Mouse (Mus musculus) testis, adult 2 months (tissue): Measurements from ENCODE around the gene Tmem219.

ENCODE experiments used
- CTCF ChIP-seq: fragments of 200-500 bp; IDR thresholded peaks from 2 replicates; pipeline ENCODE4 v1.5.1; 2012; ENCODE audit warnings: low read depth, mild to moderate bottlenecking, inconsistent platforms, low read length, moderate library complexity; ENCODE audit not compliant: control insufficient read depth, insufficient read depth, insufficient replicate concordance
- POLR2A ChIP-seq: fragments of 200-500 bp; IDR thresholded peaks from 2 replicates; pipeline ENCODE4 v1.6.1; 2012; ENCODE audit warnings: low read depth, mild to moderate bottlenecking, inconsistent platforms, low read length, moderate library complexity; ENCODE audit not compliant: control insufficient read depth

DNA sequence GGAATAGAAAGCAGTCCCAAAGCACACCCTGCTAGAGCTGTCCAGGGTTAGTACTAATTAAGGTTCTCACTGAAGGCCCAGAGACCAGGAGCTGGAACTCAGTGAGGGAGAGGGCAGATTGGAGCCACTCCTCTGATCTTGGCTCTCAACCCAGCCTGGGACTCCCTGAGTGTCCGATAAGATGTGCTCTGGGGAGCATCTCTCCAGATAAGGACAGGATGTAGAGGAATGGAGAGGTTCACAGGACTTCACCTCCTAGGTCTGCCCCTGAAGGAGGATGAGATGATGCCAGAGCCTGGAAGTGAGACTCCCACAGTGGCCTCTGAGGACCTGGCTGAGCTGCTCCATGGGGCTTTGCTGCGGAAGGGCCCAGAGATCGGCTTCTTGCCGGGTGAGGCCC, 29.0 kb upstream of the Tmem219 start:
- TF ChIP-seq POLR2A (no peak), CTCF (no peak)
